Mouse (Mus musculus) stomach, postnatal 0 days (tissue): ENCODE data around the gene Ufl1. TPM values are rescaled to one million over a fixed set of nuclear protein-coding genes. Genes with fewer than 3 reads are reported as not detected.

Experiments used
- ATAC-seq: fragments of 200-750 bp; cut with Nextera tagmentation; 2 replicates; pipeline ENCODE4 v1.8.0; 2017; ENCODE audit not compliant: low FRiP score, low TSS enrichment
- DNase-seq: peaks from one replicate; pipeline ENCODE4 v3.0.0-alpha.2; 2016; ENCODE audit warnings: low spot score
- H3K27ac ChIP-seq: fragments of 300-500 bp; sonication (generic); replicated peaks from 2 replicates; pipeline ENCODE4 v1.5.1; 2014; ENCODE audit warnings: mild to moderate bottlenecking, control low read depth
- H3K27me3 ChIP-seq: fragments of 300-500 bp; sonication (generic); 2 replicates; pipeline ENCODE4 v1.6.1; 2014; ENCODE audit warnings: low read length; ENCODE audit not compliant: control insufficient read depth, insufficient read depth
- H3K36me3 ChIP-seq: fragments of 300-500 bp; sonication (generic); 2 replicates; pipeline ENCODE4 v1.6.1; 2014; ENCODE audit warnings: low read length, mixed read lengths; ENCODE audit not compliant: control insufficient read depth, insufficient read depth
- H3K4me1 ChIP-seq: fragments of 300-500 bp; sonication (generic); replicated peaks from 2 replicates; pipeline ENCODE4 v1.6.1; 2014; ENCODE audit warnings: antibody characterized with exemption; ENCODE audit not compliant: control insufficient read depth, insufficient read depth
- H3K4me2 ChIP-seq: fragments of 300-500 bp; sonication (generic); replicated peaks from 2 replicates; pipeline ENCODE4 v1.6.1; 2014; ENCODE audit warnings: low read depth, mild to moderate bottlenecking, control low read depth, moderate library complexity
- H3K4me3 ChIP-seq: fragments of 300-500 bp; sonication (generic); 2 replicates; pipeline ENCODE4 v1.5.1; 2014; ENCODE audit warnings: low read depth, low read length, control low read depth
- H3K9ac ChIP-seq: fragments of 300-500 bp; sonication (generic); 2 replicates; pipeline ENCODE4 v1.6.1; 2014; ENCODE audit warnings: mild to moderate bottlenecking, low read length, control low read depth, mixed read lengths
- H3K9me3 ChIP-seq: fragments of 300-500 bp; sonication (generic); 2 replicates; pipeline ENCODE4 v1.6.1; 2016; ENCODE audit warnings: low read length; ENCODE audit not compliant: control insufficient read depth
- CTCF ChIP-seq: IDR thresholded peaks from 2 replicates; pipeline ENCODE4 v1.5.1; 2016; ENCODE audit warnings: antibody characterized with exemption, low read depth, mild to moderate bottlenecking, moderate library complexity
- EP300 ChIP-seq: optimal IDR thresholded peaks from 2 replicates; pipeline ENCODE3; 2016; ENCODE audit warnings: antibody characterized with exemption
- WGBS: fragments of 180-500 bp; shearing (Covaris S2); extraction: QIAGEN DNeasy Blood & Tissue Kit; methylation state at CpG from one replicate; pipeline ENCODE4 v1.1.7; 2014; 5-methylcytosine and 5-hydroxymethylcytosine counted together
- polyA plus RNA-seq: library from polyadenylated mRNA; unstranded; fragments of >200 nt; fragmentation: Nextera tagmentation; extraction: Ambion mirVana; gene quantifications from 2 replicates; pipeline ENCODE4 v1.2.1, GENCODE M21; 2015

The Ufl1 gene
- polyA plus RNA-seq, 1 experiment from 2014 or later: 44.5 TPM

DNA sequence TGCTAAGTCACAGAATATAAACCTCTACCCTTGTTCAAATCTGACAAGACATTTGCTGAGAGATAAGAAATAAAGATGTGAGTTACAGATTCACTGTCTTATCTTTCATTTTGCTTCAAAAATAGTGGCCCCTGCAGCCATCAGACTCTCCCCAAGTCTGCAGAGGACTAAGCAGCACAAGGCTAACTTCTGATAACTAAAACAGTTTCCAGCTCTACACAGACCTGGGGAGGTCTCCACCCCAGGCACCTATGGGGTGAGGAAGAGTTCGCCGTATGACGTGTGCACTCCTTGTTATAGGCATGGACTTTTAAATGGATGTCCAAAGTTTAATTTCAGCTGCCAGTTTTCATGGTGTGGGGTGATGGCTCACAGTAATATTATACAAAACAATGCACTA, 49.1 kb downstream of the Ufl1 start:
- H3K9ac ChIP-seq: no peak overlapping the region
- 87% methylated on average over 3 of the region's 3 CpGs for WGBS
- H3K4me2 ChIP-seq: no peak overlapping the region
- no peaks in the 10 kb centered on the region for H3K4me1 ChIP-seq
- no peak overlapping the region for H3K27ac ChIP-seq
- no peaks in the 10 kb centered on the region for H3K27me3 ChIP-seq
- H3K36me3 ChIP-seq: no peaks in the 10 kb centered on the region
- no peaks in the 10 kb centered on the region for H3K9me3 ChIP-seq
- ATAC-seq: no peak
- no peak overlapping the region for H3K4me3 ChIP-seq
- TF ChIP-seq EP300 (no peak), CTCF (no peak)
- DNase-seq: no peak

- Histone ChIP-seq H3K9me3 (no peaks in the 10 kb centered on the region), H3K9ac (no peak overlapping the region), H3K36me3 (no peaks in the 10 kb centered on the region), H3K4me1 (no peaks in the 10 kb centered on the region), H3K4me3 (no peak overlapping the region), H3K27ac (no peak overlapping the region), H3K27me3 (no peaks in the 10 kb centered on the region), H3K4me2 (no peak overlapping the region)
- TF ChIP-seq EP300: no peak
- TF ChIP-seq CTCF: no peak
- WGBS: 22% methylated on average over 1 of the region's 1 CpGs
- no peak for DNase-seq
- no peak for ATAC-seq
Observed at GRCm38 (mm10) chr4:25227527-25227926, 54.1 kb downstream of the Ufl1 start.

GRCm38 (mm10) chr4:25221927-25222326, 59.7 kb downstream of the Ufl1 start:
- no peak overlapping the region for H3K27ac ChIP-seq
- ATAC-seq (no peak), DNase-seq (no peak)
- no peak for TF ChIP-seq EP300
- TF ChIP-seq CTCF: no peak
- no peaks in the 10 kb centered on the region for H3K36me3 ChIP-seq
- no peaks in the 10 kb centered on the region for H3K27me3 ChIP-seq
- no peak overlapping the region for H3K4me2 ChIP-seq
- no peak overlapping the region for H3K9ac ChIP-seq
- no peaks in the 10 kb centered on the region for H3K4me1 ChIP-seq
- no peaks in the 10 kb centered on the region for H3K9me3 ChIP-seq
- H3K4me3 ChIP-seq: no peak overlapping the region

GRCm38 (mm10) chr4:25213451-25213850, 68.2 kb downstream of the Ufl1 start:
- TF ChIP-seq CTCF (no peak), EP300 (no peak)
- ATAC-seq (no peak), DNase-seq (no peak)
- no peaks in the 10 kb centered on the region for H3K4me1 ChIP-seq
- no peak overlapping the region for H3K4me2 ChIP-seq
- no peaks in the 10 kb centered on the region for H3K9me3 ChIP-seq
- H3K27ac ChIP-seq: no peak overlapping the region
- H3K4me3 ChIP-seq: no peak overlapping the region
- no peaks in the 10 kb centered on the region for H3K27me3 ChIP-seq
- H3K36me3 ChIP-seq: no peaks in the 10 kb centered on the region
- H3K9ac ChIP-seq: no peak overlapping the region
- 47% methylated on average over 5 of the region's 5 CpGs for WGBS

DNA sequence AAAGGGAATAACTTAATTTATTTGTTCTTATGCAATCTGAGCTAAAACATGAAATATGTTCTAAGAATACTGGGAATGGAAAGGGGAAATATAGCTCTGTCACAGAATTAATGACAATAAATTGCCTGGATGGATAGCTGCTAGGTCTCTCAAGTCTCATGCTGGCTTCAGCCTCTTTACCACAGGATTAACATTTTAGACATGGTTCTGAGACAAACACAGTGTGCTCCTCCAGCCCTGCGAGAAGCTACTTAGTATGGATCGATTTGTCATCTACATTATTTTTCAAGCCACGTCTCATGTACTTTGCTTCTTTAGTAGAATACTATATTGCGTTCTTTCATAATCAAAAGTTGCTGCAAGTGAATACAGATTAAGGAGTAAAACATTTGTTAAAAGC, 75.5 kb downstream of the Ufl1 start:
- Histone ChIP-seq H3K27ac (no peak overlapping the region), H3K4me1 (no peaks in the 10 kb centered on the region), H3K9ac (no peak overlapping the region), H3K27me3 (no peaks in the 10 kb centered on the region), H3K4me2 (no peak overlapping the region), H3K36me3 (no peaks in the 10 kb centered on the region), H3K4me3 (no peak overlapping the region), H3K9me3 (no peaks in the 10 kb centered on the region)
- 87% methylated on average over 4 of the region's 4 CpGs for WGBS
- TF ChIP-seq EP300: no peak
- no peak for TF ChIP-seq CTCF
- ATAC-seq (no peak), DNase-seq (no peak)

Other genes starting within 250 kb of the Ufl1 start
- 0.62 and 0.67 TPM in 2 replicates for gene Fhl5, start 38.9 kb downstream of the Ufl1 start, polyA plus RNA-seq